Mouse (Mus musculus): ENCODE measurements around the gene Kcng4.

GRCm38 (mm10) chr8:119624916-119625315, 10.6 kb downstream of the Kcng4 start:
- TF ChIP-seq CTCF (IDR thresholded peaks at IDR 0.05; ENCODE audit: low read depth) (no peak), EP300 (IDR thresholded peaks at IDR 0.05; ENCODE audit: low read depth) (no peak)
